Mouse (Mus musculus) kidney, adult 2 months (tissue): ENCODE measurements around the gene Cdk5rap2. TPM values are rescaled to one million over a fixed set of nuclear protein-coding genes. Genes with fewer than 3 reads are reported as not detected.
A peak's percentile ranks its signal among the peaks of the same experiment; 100 is the strongest.

ENCODE experiments used
- DNase-seq: peaks from one replicate; pipeline ENCODE4 v3.0.0; 2021
- H3K27ac ChIP-seq: fragments of 200-500 bp; 2 replicates; pipeline ENCODE4 v1.5.1; 2012; ENCODE audit warnings: low read depth, low read length, control low read depth, inconsistent platforms; ENCODE audit not compliant: insufficient read depth
- H3K27me3 ChIP-seq: fragments of 200-500 bp; replicated peaks from 2 replicates; pipeline ENCODE4 v1.6.1; 2012; ENCODE audit warnings: mild to moderate bottlenecking, moderate library complexity, low read length, inconsistent platforms; ENCODE audit not compliant: control insufficient read depth, insufficient read depth
- H3K36me3 ChIP-seq: fragments of 200-500 bp; 2 replicates; pipeline ENCODE4 v1.6.1; 2012; ENCODE audit warnings: mild to moderate bottlenecking, moderate library complexity, low read length, inconsistent platforms; ENCODE audit not compliant: control insufficient read depth, insufficient read depth
- H3K4me1 ChIP-seq: fragments of 200-500 bp; 2 replicates; pipeline ENCODE4 v1.6.1; 2011; ENCODE audit warnings: low read length; ENCODE audit not compliant: control insufficient read depth, insufficient read depth
- H3K4me3 ChIP-seq: fragments of 200-500 bp; 2 replicates; pipeline ENCODE4 v1.5.1; 2011; ENCODE audit warnings: mild to moderate bottlenecking, low read depth, low read length, control low read depth; ENCODE audit not compliant: insufficient read depth
- CTCF ChIP-seq: fragments of 200-500 bp; conservative IDR thresholded peaks from 2 replicates; pipeline ENCODE4 v1.5.1; 2011; ENCODE audit warnings: low read depth, mild to moderate bottlenecking, control low read depth, low read length, moderate library complexity, mixed read lengths; ENCODE audit not compliant: insufficient read depth, insufficient read length
- POLR2A ChIP-seq: fragments of 200-500 bp; IDR thresholded peaks from one replicate; pipeline ENCODE4 v1.6.1; 2011; ENCODE audit warnings: low read depth, low read length, control low read depth
- whole genome bisulfite sequencing: fragments of 180-500 bp; shearing (Covaris S2); methylation state at CpG from one replicate; pipeline ENCODE4 v1.1.7; 2018; 5-methylcytosine and 5-hydroxymethylcytosine counted together
- polyA plus RNA-seq: library from polyadenylated mRNA; depleted of rRNA; stranded (reverse); fragments of >200 nt; gene quantifications from 2 replicates; pipeline ENCODE4 v1.2.3, GENCODE M21; 2012; rRNA removed

The Cdk5rap2 gene
- polyA plus RNA-seq, 1 experiment, result 3.5 TPM

GRCm38 (mm10) chr4:70227667-70228066 is 182.6 kb downstream of the Cdk5rap2 start:
- H3K36me3 ChIP-seq, result no peaks in the 10 kb centered on the region
- WGBS, result 80% methylated on average over 3 of the region's 3 CpGs
- TF ChIP-seq POLR2A (no peak), CTCF (no peak)
- H3K27ac ChIP-seq, result no peak overlapping the region
- no peak overlapping the region for H3K4me3 ChIP-seq
- DNase-seq, result no peak
- H3K4me1 ChIP-seq, result no peaks in the 10 kb centered on the region
- no peaks in the 10 kb centered on the region for H3K27me3 ChIP-seq

GRCm38 (mm10) chr4:70224503-70224902 is 185.7 kb downstream of the Cdk5rap2 start:
- 83% methylated on average over 2 of the region's 2 CpGs for WGBS
- TF ChIP-seq POLR2A (no peak), CTCF (no peak)

GRCm38 (mm10) chr4:70221878-70222277 is 188.4 kb downstream of the Cdk5rap2 start:
- Histone ChIP-seq H3K27me3 (no peaks in the 10 kb centered on the region), H3K4me3 (no peak overlapping the region), H3K27ac (no peak overlapping the region), H3K4me1 (no peaks in the 10 kb centered on the region), H3K36me3 (no peaks in the 10 kb centered on the region)
- TF ChIP-seq CTCF (no peak), POLR2A (no peak)
- WGBS, result 37% methylated on average over 3 of the region's 3 CpGs
- peak; percentile 8 for DNase-seq

More at GRCm38 (mm10) chr4:70224503-70224902, 185.7 kb downstream of the Cdk5rap2 start:
- no peak overlapping the region for H3K4me3 ChIP-seq
- no peaks in the 10 kb centered on the region for H3K36me3 ChIP-seq
- H3K4me1 ChIP-seq, result no peaks in the 10 kb centered on the region
- no peak overlapping the region for H3K27ac ChIP-seq
- no peak for DNase-seq
- no peaks in the 10 kb centered on the region for H3K27me3 ChIP-seq

GRCm38 (mm10) chr4:70221370-70221769 is 188.9 kb downstream of the Cdk5rap2 start:
- H3K27me3 ChIP-seq, result no peaks in the 10 kb centered on the region
- no peaks in the 10 kb centered on the region for H3K4me1 ChIP-seq
- H3K27ac ChIP-seq, result no peak overlapping the region
- no peak overlapping the region for H3K4me3 ChIP-seq
- H3K36me3 ChIP-seq, result no peaks in the 10 kb centered on the region
- no peak for DNase-seq
- 80% methylated on average over 1 of the region's 1 CpGs for WGBS
- no peak for TF ChIP-seq POLR2A
- no peak for TF ChIP-seq CTCF

- WGBS, result 48% methylated on average over 10 of the region's 10 CpGs
- TF ChIP-seq CTCF (no peak), POLR2A (no peak)
- Histone ChIP-seq H3K4me3 (no peak overlapping the region), H3K36me3 (no peaks in the 10 kb centered on the region), H3K27ac (no peak overlapping the region), H3K4me1 (no peaks in the 10 kb centered on the region), H3K27me3 (no peaks in the 10 kb centered on the region)
- peak; percentile 48 for DNase-seq
Measured at GRCm38 (mm10) chr4:70220277-70221180, 189.7 kb downstream of the Cdk5rap2 start.

- DNase-seq, result no peak
- Histone ChIP-seq H3K4me3 (no peak overlapping the region), H3K27ac (no peak overlapping the region), H3K36me3 (no peaks in the 10 kb centered on the region), H3K4me1 (no peaks in the 10 kb centered on the region), H3K27me3 (no peaks in the 10 kb centered on the region)
- WGBS, result 59% methylated on average over 4 of the region's 4 CpGs
- TF ChIP-seq CTCF, result no peak
- no peak for TF ChIP-seq POLR2A
Measured at GRCm38 (mm10) chr4:70219776-70220175, 190.5 kb downstream of the Cdk5rap2 start.

GRCm38 (mm10) chr4:70185971-70186370 is 224.3 kb downstream of the Cdk5rap2 start:
- H3K27me3 ChIP-seq, result no peaks in the 10 kb centered on the region
- no peaks in the 10 kb centered on the region for H3K36me3 ChIP-seq
- DNase-seq, result no peak
- H3K4me3 ChIP-seq, result no peak overlapping the region
- no peak overlapping the region for H3K27ac ChIP-seq
- H3K4me1 ChIP-seq, result no peaks in the 10 kb centered on the region
- 94% methylated on average over 2 of the region's 2 CpGs for WGBS
- TF ChIP-seq CTCF, result no peak
- TF ChIP-seq POLR2A, result no peak

Other genes with a start within 250 kb of the Cdk5rap2 start
- 8.9 and 9.8 TPM in 2 replicates for gene Megf9, start 124.6 kb upstream of the Cdk5rap2 start, polyA plus RNA-seq